Mouse (Mus musculus) neural tube, embryonic 12.5 days (tissue): ENCODE data around the gene Mrpl42. TPM values are rescaled to one million over a fixed set of nuclear protein-coding genes. Genes with fewer than 3 reads are reported as not detected.

Source experiments
- ATAC-seq: fragments of 200-750 bp; cut with Nextera tagmentation; 2 replicates; pipeline ENCODE4 v1.8.0; 2017; ENCODE audit warnings: low read depth, mild to moderate bottlenecking, moderate TSS enrichment, moderate library complexity; ENCODE audit not compliant: low FRiP score
- H3K27ac ChIP-seq: fragments of 300-500 bp; sonication (generic); 2 replicates; pipeline ENCODE4 v1.5.1; 2016
- H3K27me3 ChIP-seq: fragments of 300-500 bp; sonication (generic); replicated peaks from 2 replicates; pipeline ENCODE4 v1.6.1; 2016; ENCODE audit warnings: mild to moderate bottlenecking
- H3K36me3 ChIP-seq: fragments of 300-500 bp; sonication (generic); 2 replicates; pipeline ENCODE4 v1.6.1; 2016; ENCODE audit warnings: mild to moderate bottlenecking
- H3K4me1 ChIP-seq: fragments of 300-500 bp; sonication (generic); 2 replicates; pipeline ENCODE4 v1.6.1; 2016
- H3K4me2 ChIP-seq: fragments of 300-500 bp; sonication (generic); replicated peaks from 2 replicates; pipeline ENCODE4 v1.6.1; 2016; ENCODE audit warnings: mild to moderate bottlenecking
- H3K4me3 ChIP-seq: fragments of 300-500 bp; sonication (generic); 2 replicates; pipeline ENCODE4 v1.5.1; 2016
- H3K9ac ChIP-seq: fragments of 300-500 bp; sonication (generic); 2 replicates; pipeline ENCODE4 v1.6.1; 2016; ENCODE audit warnings: mild to moderate bottlenecking
- H3K9me3 ChIP-seq: fragments of 300-500 bp; sonication (generic); 2 replicates; pipeline ENCODE4 v1.6.1; 2016; ENCODE audit warnings: mild to moderate bottlenecking
- WGBS: fragments of 180-500 bp; shearing (Covaris S2); methylation state at CpG from one replicate; pipeline ENCODE4 v1.1.7; 2016; 5-methylcytosine and 5-hydroxymethylcytosine counted together
- polyA plus RNA-seq: library from polyadenylated mRNA; unstranded; fragments of >200 nt; fragmentation: Nextera tagmentation; extraction: Ambion mirVana; gene quantifications from 2 replicates; pipeline ENCODE4 v1.2.1, GENCODE M21; 2016

Mrpl42 gene
- polyA plus RNA-seq, 1 experiment from 2014 or later: 262 TPM

DNA sequence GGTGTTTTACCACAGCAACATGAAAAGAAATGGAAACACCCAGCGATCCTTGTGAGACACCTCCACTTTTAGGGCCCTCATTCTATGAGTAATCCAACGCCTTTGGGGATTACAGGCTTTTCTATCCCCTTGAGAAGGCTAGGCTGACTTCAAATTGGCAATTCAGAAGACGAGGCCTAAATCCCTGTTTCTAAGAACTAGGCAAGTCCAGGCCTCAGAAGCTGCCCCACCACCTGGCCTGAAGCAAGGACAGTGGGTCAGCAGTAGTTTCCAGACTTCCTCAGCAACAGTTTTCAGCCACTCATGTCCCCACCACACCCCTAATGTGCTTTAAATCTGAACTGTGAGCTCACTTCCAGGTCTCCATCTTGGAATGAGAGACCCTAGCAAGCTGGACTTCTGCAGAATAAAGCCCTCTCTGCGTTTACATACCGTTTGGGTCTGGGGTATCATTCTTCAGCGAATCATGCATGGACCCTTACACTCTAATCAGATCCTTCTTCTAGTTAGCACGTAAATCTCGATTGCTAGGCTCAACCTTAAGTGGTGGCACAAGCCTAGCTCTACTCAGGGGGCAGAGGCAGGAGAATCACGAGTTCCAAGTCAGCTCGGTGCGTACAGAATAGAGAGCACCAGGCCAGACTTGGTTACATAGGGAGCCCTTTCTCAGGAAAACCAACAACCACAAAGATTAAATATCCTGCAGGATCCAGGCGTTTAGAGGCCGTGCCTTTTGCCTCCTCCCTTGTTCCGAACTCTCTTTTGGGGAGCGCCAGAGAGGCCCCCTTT, 12.2 kb upstream of the Mrpl42 start:
- H3K36me3 ChIP-seq: no peaks in the 10 kb centered on the region
- peak overlapping the region; percentile 68 for H3K4me2 ChIP-seq
- H3K27me3 ChIP-seq: no peaks in the 10 kb centered on the region
- peak; percentile 27 for ATAC-seq
- peak overlapping the region; percentile 89 for H3K4me3 ChIP-seq
- no peaks in the 10 kb centered on the region for H3K9me3 ChIP-seq
- H3K27ac ChIP-seq: peak overlapping the region; percentile 96
- 32% methylated on average over 15 of the region's 15 CpGs for WGBS
- peak overlapping the region; percentile 94 for H3K9ac ChIP-seq
- peaks cover 17% of the 10 kb centered on the region for H3K4me1 ChIP-seq

DNA sequence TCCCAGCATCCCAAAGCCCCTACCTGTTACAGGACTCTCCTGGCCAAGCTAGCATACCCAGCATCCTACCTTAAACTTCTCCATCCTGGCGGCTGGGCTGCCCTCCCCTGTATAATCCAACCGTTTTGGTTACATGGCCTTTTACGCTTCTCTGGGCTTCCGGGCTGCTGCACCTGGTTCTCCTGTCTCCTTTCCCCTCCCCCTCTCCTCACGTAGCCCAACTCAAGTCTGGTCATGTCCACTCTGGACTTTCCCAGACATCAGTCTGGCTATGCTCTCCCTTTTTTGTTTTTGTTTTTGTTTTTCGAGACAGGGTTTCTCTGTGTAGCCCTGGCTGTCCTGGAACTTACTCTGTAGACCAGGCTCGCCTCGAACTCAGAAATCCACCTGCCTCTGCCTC, 10.9 kb upstream of the Mrpl42 start:
- ATAC-seq: no peak
- WGBS: 92% methylated on average over 8 of the region's 8 CpGs
- H3K27me3 ChIP-seq: no peaks in the 10 kb centered on the region

DNA sequence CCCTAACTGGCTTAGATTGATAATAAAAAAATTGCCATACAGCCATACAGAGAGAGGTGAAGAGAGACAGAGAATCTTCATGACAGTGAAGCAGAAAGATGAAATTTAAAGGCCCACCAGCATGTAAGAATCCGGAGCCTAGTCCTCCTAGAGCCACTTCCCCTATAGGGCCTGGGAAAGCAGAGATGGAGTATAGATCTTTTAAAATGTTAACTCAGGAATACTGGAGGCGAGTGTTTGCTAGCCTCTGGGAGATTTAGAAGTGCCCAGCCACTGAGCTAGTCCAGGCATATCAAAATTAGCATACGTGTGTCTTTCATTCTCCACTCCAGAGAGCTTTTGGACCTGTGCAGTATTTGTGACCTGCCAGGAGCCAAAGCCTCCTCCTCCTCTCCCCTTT, 7.5 kb upstream of the Mrpl42 start:
- H3K9ac ChIP-seq: no peak overlapping the region
- no peak for ATAC-seq
- H3K4me1 ChIP-seq: peaks cover 6% of the 10 kb centered on the region; the same call in 1 of the 2 replicates
- no peaks in the 10 kb centered on the region for H3K9me3 ChIP-seq
- H3K4me3 ChIP-seq: no peak overlapping the region
- H3K36me3 ChIP-seq: no peaks in the 10 kb centered on the region
- H3K27ac ChIP-seq: no peak overlapping the region
- 83% methylated on average over 3 of the region's 3 CpGs for WGBS
- no peaks in the 10 kb centered on the region for H3K27me3 ChIP-seq
- no peak overlapping the region for H3K4me2 ChIP-seq

More for the DNA sequence above, 10.9 kb upstream of the Mrpl42 start:
- H3K4me2 ChIP-seq: no peak overlapping the region
- H3K4me1 ChIP-seq: peaks cover 15% of the 10 kb centered on the region
- H3K4me3 ChIP-seq: no peak overlapping the region
- no peak overlapping the region for H3K9ac ChIP-seq
- no peaks in the 10 kb centered on the region for H3K9me3 ChIP-seq
- H3K27ac ChIP-seq: no peak overlapping the region
- no peaks in the 10 kb centered on the region for H3K36me3 ChIP-seq

DNA sequence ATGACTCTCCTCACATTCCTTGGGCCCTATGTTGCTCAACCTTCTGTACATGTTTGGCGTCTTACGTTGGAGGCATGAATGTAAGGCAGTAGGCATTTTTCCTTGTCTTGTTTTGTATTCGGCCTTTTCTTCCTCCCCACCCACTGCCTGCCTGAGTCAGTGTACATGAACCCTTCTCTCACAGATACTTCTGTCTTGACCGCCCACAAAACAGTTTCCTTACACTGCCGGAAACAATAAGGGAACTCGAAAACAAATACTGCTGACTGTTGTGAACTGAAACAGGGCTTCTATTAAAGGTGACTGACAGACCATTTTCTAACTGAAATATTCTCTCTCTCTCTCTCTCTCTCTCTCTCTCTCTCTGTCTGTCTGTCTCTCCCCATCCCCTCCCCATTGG, 7.1 kb upstream of the Mrpl42 start:
- Histone ChIP-seq H3K27me3 (no peaks in the 10 kb centered on the region), H3K27ac (no peak overlapping the region), H3K4me1 (peaks cover 2% of the 10 kb centered on the region; the same call in 1 of the 2 replicates), H3K36me3 (no peaks in the 10 kb centered on the region), H3K4me2 (no peak overlapping the region), H3K9ac (no peak overlapping the region), H3K9me3 (no peaks in the 10 kb centered on the region), H3K4me3 (no peak overlapping the region)
- no peak for ATAC-seq
- 84% methylated on average over 6 of the region's 6 CpGs for WGBS

DNA sequence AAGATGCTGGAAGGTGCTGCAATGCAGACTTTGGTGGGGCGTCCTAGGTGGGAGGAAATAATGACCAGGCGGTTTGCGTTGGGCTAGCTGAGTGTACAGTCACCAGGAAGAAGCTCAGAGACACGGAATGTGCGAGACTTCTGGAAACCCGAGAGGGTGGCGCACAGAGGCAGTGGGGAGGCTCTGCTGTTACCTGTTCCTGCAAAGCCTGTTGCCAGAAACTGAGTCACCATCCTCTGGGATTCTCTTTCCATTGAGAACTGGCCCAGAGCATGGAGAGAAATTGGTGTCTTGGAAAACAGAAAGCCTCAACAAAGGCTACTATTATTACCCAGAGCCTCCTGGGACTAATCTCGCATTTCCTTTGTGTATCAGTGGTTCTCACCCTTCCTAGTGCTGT, 6.4 kb upstream of the Mrpl42 start:
- Histone ChIP-seq H3K27me3 (no peaks in the 10 kb centered on the region), H3K9me3 (no peaks in the 10 kb centered on the region), H3K36me3 (no peaks in the 10 kb centered on the region), H3K4me1 (no peaks in the 10 kb centered on the region), H3K9ac (no peak overlapping the region), H3K4me3 (no peak overlapping the region), H3K27ac (no peak overlapping the region), H3K4me2 (no peak overlapping the region)
- WGBS: 88% methylated on average over 8 of the region's 8 CpGs
- ATAC-seq: no peak

DNA sequence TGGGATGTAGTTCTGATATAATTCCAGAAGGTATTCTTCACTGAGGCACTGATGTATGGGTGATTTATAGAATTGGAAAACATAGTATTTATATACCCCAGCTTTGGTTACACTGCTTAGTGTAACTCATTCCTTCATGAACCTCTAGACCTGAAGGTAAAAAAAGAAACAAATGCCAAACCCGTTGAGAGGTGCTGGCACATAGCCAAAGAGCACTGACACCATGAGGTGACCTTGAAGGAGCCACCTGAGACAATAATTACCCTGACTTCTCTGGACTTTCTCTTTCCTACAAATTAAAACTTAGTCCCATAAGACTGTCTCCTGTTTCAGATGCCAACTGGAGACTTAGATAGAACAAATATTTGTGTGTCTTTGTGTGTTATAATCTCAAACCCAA, 2.6 kb upstream of the Mrpl42 start:
- peaks cover 8% of the 10 kb centered on the region for H3K4me1 ChIP-seq
- H3K27me3 ChIP-seq: no peaks in the 10 kb centered on the region
- ATAC-seq: no peak
- H3K36me3 ChIP-seq: no peaks in the 10 kb centered on the region
- H3K4me2 ChIP-seq: no peak overlapping the region
- no peak overlapping the region for H3K4me3 ChIP-seq
- H3K9ac ChIP-seq: no peak overlapping the region
- no peaks in the 10 kb centered on the region for H3K9me3 ChIP-seq
- WGBS: 50% methylated on average over 1 of the region's 1 CpGs
- no peak overlapping the region for H3K27ac ChIP-seq

DNA sequence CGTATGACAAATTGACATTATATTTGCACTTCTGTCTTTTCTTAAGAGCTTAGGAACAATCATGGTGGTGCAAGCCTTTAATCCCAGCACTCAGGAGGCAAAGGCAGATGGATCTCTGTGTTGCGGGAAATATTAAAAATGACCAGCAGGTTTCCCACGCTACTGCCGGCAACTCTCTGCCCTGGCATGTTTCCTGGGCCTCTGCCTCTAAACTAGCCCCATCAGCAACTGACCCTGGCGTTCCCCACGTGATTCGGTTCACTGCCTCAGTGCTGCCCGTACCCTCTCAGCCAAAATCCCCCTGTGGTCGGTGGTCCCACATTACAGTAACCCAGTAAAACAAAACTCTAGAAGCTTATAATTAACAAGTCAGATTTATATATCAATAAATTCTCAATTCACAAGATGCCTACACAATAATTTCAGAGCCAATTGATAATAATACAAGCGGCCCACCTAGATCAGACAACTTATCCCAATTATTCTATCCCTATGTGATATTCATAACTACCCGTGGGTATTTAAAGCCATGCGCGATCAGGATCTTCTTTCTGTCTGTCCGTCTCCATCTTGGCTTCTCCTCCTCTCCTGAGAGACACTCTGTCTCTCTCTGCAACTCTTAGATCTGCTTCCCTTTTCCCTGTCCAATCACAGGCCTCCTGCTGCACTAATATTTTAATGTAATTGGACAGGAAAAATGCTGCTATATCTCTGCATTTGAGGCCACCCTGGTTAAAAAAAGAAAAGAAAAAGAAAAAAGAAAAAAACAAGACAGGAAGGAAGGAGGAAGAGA, 1.9 kb upstream of the Mrpl42 start:
- H3K9me3 ChIP-seq: no peaks in the 10 kb centered on the region
- ATAC-seq: no peak
- 91% methylated on average over 14 of the region's 14 CpGs for WGBS
- H3K4me3 ChIP-seq: no peak overlapping the region
- no peak overlapping the region for H3K27ac ChIP-seq
- H3K36me3 ChIP-seq: no peaks in the 10 kb centered on the region
- no peak overlapping the region for H3K4me2 ChIP-seq
- peaks cover 8% of the 10 kb centered on the region for H3K4me1 ChIP-seq
- H3K9ac ChIP-seq: no peak overlapping the region
- no peaks in the 10 kb centered on the region for H3K27me3 ChIP-seq

DNA sequence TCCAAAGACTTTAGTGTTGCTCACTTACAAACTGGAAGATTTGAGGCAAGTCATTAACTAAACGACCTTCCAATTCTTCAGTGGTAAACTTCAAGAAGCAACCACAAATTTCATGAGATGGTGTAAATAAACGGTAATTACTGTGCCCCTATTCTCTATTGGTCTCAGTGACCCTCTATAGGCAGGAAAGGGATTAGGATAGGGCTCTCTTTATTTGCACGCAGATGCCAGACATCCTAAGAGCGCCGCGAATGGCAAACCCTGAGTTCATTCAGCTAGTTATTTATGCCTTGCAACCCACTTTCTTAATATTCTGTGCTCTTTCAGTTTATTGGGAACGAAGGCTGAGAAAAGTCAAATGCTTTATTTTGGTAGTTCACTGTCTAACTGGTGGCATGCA, 707 bp downstream of the Mrpl42 start:
- peak overlapping the region; percentile 76 for H3K9ac ChIP-seq
- H3K4me3 ChIP-seq: peak overlapping the region; percentile 73
- H3K4me1 ChIP-seq: peaks cover 8% of the 10 kb centered on the region
- H3K27me3 ChIP-seq: no peaks in the 10 kb centered on the region
- H3K4me2 ChIP-seq: peak overlapping the region; percentile 62
- no peak overlapping the region for H3K27ac ChIP-seq
- no peak for ATAC-seq
- 1% methylated on average over 7 of the region's 7 CpGs for WGBS
- H3K9me3 ChIP-seq: no peaks in the 10 kb centered on the region
- H3K36me3 ChIP-seq: peaks cover 13% of the 10 kb centered on the region

DNA sequence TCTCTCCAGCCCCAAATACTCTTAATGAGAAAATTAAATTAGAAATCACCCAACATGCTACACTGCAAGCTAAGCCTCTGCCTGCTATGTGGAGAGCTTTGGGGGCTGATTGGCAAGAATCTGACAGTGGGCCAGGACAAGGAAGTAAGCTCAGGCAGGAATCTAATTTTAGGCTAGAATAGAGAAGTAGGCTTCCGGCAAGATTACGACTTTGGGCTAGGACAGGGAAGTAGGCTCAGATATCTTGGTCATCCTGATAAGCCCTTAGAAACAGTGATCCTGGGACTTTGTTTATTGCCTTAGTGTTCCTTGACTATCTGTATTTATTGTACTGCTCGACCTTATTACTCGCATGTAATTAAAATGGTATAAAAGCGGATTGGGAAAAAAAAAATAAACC, 7.5 kb downstream of the Mrpl42 start:
- WGBS: 92% methylated on average over 5 of the region's 5 CpGs
- ATAC-seq: no peak
- Histone ChIP-seq H3K4me2 (no peak overlapping the region), H3K4me1 (no peaks in the 10 kb centered on the region), H3K36me3 (peaks cover 66% of the 10 kb centered on the region), H3K9me3 (no peaks in the 10 kb centered on the region), H3K9ac (no peak overlapping the region), H3K27ac (no peak overlapping the region), H3K4me3 (no peak overlapping the region), H3K27me3 (no peaks in the 10 kb centered on the region)

DNA sequence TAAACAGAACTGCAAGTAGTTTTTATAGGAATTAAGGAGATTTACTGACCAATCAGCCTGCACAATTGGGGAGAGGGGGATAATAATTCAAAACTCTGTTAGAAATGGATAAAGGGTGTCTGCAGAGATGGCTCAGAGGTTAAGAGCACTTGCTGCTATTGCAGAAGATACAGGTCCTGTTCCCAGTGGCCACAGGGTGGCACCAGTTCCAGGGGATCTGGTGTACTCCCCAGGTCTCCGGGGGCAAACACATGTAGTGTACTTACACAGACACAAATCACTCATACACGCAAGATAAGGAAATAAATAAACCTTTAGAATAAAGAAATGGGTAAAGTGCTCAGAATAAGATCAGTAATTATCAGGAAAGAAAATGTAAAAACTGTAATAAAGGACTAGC, 12.1 kb downstream of the Mrpl42 start:
- Histone ChIP-seq H3K4me1 (no peaks in the 10 kb centered on the region), H3K27me3 (no peaks in the 10 kb centered on the region), H3K4me3 (no peak overlapping the region), H3K9ac (no peak overlapping the region), H3K4me2 (no peak overlapping the region), H3K27ac (no peak overlapping the region), H3K36me3 (peaks cover 77% of the 10 kb centered on the region), H3K9me3 (no peaks in the 10 kb centered on the region)
- no peak for ATAC-seq
- 84% methylated on average over 2 of the region's 2 CpGs for WGBS

DNA sequence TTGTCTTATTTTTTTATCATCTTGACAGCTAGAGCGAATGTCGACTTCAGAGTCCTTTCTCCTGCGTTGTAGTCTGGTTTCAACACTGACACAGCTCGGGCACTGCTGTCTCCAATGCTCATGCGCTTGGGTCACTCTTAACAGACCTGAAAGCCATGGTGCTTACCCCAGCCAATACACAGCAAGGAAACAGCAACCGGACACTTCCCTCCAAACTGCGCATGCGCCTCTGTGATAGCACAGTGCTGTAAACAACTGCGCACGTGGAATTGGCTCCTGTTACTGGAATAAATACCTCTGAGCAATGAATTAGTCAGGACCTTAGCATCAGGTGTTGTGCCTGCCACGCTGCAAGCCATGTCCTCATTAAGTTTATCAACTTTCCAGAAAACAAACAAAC, 24.2 kb downstream of the Mrpl42 start:
- H3K9ac ChIP-seq: no peak overlapping the region
- peaks cover 13% of the 10 kb centered on the region; the same call in 1 of the 2 replicates for H3K36me3 ChIP-seq
- no peak overlapping the region for H3K27ac ChIP-seq
- no peak overlapping the region for H3K4me2 ChIP-seq
- no peaks in the 10 kb centered on the region for H3K4me1 ChIP-seq
- no peak overlapping the region for H3K4me3 ChIP-seq
- no peaks in the 10 kb centered on the region for H3K9me3 ChIP-seq
- 83% methylated on average over 11 of the region's 11 CpGs for WGBS
- H3K27me3 ChIP-seq: no peaks in the 10 kb centered on the region
- ATAC-seq: no peak

DNA sequence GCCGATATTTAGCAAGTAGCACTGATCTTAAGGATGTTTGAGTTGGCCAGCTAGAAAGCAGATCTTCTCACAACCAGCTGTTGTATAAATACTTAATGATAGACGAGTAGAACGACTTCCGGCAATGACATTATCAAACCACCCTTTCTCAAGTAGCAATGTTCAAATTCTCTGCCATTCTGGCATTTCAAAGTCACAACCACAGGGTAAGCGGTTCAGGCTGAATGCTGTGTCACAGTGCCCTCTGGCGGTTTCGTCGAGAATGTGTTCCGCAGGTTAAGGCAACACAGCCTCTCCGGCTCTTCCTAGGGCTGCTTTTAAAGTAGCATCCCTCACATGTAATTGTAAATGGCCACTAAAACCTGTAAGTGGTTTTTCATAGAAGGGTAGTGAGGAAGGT, 25.8 kb downstream of the Mrpl42 start:
- Histone ChIP-seq H3K9me3 (no peaks in the 10 kb centered on the region), H3K36me3 (peaks cover 9% of the 10 kb centered on the region; the same call in 1 of the 2 replicates), H3K4me3 (no peak overlapping the region), H3K27ac (no peak overlapping the region), H3K4me2 (no peak overlapping the region), H3K9ac (no peak overlapping the region), H3K4me1 (no peaks in the 10 kb centered on the region), H3K27me3 (no peaks in the 10 kb centered on the region)
- WGBS: 14% methylated on average over 10 of the region's 10 CpGs
- ATAC-seq: peak; percentile 74; the same call in 1 of the 2 replicates
